Mouse (Mus musculus) layer of hippocampus, postnatal 25 days (tissue): ENCODE results near the gene Vmn1r213. TPM values are rescaled to one million over a fixed set of nuclear protein-coding genes. Genes with fewer than 3 reads are reported as not detected.

ENCODE experiments used
- DNase-seq, 2 experiments: peaks; one replicate each; pipeline ENCODE4 v3.0.0; 2022; ENCODE audit warnings: mixed read lengths in 2 of 2, low spot score in 1 of 2; ENCODE audit errors: extremely low spot score in 1 of 2
- total RNA-seq, 2 experiments: library from RNA; stranded (reverse); gene quantifications; 2 replicates each; pipeline ENCODE4 v1.2.3; 2021

Gene Vmn1r213
- total RNA-seq = not detected

DNA sequence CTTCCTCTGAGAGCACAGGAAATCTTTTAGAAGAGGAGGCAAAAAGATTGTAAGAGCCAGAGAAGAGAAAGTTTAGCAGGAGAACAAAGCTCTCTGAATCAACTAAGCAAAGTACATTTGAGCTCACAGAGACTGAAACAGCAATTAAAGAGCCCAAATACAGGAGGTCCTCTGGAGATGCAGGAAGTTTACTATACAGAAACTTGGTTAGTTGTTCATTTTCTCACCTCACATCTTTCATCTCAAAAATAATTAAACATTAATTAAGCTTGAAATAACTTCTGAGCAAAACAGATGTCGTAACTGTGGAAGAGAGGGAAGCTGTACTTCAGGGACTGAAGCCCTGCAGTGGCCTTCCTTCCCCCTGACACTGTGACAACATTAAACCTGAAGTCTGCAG is at the start of gene Vmn1r213:
Vmn1r213 (plus strand) TSS at position 301 of the 400 bp plus-strand sequence.
- DNase-seq = no peak

DNA sequence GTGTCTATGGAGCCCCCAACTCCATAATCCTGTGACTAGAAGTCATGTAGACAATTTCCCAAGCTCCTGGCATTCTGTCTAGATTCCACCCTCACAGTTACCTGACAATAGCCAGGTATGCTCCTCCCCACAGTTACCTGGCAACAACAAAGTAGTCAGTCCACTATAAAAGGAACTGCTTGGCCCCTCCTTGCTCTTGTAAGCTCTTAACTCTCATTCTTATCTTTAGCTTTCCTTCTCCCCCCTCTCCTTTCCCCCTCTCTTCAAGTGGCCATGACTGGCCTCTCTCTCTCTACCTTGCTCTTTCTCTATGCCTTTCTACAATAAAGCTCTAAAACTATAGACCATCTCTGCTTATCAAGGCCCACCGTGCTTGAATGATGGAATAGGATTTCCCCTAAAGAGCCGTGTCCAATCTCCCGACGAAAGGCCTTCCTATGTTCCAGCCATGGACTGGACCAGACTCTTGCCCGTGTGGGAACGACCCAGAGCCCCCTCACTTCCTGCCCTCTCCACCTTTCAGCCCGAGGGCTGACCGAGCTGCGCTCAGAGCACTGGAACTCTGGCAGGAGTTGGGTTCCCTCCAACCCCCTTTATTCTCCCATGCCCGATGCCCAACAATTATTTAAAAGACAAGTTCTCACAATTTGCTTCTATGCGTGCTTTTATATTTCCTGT is 17.1 kb upstream of the Vmn1r213 start:
- no peak for DNase-seq

DNA sequence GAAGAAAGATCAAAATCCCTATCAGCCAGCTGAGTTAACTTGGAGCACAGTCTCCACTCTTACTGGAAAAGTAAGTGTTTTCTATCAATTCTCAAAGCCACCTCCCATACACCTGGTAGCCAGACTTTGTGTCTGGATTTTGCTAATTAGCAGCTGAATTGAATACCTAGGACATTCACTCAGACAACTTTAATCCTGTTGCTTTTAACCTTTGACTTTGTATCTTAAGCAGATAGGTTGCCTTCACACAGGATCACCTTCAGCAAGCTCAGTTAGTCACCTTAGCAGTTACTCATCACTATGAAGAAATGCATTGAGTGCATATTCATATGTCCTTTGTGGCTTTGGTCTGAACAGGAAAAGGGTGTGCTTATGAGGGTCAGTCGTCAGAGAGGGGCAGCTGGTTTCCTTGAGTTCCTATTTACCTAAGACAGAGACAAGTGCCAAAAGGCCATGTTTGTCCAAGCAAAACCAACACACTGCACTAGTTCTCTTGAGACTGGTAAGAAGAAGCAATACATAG is 15.2 kb upstream of the Vmn1r213 start:
- DNase-seq = no peak

DNA sequence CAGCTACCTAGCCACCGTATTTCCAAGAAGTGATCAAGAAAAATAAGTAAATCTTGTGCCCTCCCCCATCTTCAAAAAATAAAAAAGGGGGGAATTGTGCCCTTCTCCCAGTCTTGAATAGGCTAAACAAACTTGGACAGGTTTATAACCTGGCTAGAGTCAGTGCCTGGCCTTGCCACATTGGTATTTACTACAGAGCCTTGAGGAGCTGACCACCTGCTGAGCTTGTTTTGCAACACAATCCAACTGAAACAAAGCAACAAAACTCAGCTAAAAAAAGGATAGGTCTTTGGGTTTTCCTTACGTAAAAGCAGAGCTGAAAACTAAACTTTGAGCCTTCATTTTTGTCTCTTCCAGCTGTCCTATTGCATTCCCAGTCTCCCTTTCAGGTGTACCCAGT is 14.7 kb upstream of the Vmn1r213 start:
- DNase-seq = no peak

DNA sequence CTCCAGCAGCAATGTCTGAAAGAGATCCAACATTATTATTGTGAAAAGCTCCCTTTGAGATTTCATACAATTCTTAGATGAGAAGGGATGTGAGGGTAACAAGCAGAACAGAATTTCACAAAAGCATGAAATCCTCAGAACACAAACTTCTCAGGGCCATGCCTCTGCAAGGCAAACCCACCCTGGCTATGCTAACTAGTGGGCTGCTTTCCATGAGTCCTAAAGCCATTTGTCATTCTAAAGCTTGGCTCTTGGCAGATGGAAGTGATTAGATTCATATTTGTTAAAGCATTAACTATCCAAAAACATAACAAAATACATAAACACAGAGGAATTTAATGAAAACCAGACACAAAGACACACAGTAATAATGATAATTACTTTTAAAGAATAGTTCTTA is 10.7 kb downstream of the Vmn1r213 start:
- no peak for DNase-seq

DNA sequence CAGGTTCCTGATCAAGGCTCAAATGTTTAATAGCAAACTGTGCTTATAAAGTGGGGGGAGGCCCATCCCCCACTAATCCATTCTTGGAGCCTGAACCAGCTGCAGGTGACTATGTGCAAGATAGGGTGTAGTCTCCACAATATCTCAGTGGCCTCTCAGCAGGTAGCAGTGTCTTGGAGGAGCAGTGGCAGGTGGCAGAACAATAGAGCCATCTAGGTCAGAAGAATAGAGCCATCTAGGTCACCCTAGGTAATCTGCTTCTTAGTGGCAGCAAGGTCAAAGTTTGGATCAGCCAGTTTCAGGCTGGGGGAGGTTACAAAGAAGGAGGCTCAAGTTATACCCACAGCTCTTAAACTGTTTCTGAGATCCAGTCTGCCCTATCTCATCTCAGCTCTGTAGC is 17.4 kb downstream of the Vmn1r213 start:
- DNase-seq = no peak

DNA sequence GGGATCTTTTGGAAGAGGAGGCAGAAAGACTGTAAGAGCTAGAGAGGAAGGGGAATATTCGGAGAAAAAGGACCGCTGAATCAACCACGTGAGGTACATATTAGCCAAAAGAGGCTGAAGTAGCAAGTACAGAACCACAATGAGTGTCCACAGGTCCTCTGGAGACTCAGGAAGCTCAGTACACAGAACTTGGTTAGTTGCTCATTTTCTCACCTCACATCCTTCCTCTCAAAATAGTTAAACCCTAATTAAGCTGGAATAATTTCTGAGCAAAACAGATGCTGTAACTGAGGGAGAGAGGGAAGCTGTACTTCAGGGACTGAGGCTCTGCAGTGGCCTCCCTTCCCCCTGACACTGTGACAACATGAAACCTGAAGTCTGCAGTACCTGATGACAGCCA is 22.7 kb downstream of the Vmn1r213 start, which contains the start of gene Vmn1r214:
Vmn1r214 (plus strand) TSS at position 301 of the 400 bp plus-strand sequence.
- no peak for DNase-seq

DNA sequence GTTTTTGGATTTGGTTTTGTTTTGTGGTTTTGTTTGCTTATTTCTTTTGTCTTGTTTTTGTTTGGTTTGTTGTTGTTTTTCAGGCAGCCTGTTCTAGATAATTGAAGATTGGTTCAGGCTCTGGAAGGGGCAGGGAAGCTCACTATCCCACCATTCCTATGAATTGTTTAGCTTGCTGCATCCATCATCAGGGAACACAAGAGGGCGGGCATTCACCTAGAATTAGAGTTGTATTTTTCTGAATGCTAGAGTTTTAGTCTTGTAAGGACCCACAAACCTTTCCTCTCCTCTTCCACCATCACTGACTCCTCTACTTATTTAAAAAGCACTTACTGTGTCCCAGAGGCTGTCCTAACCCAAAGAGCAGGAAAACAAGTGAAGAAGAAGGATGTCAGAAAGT is 50.3 kb downstream of the Vmn1r213 start:
- DNase-seq = no peak

Other genes with a start within 250 kb of the Vmn1r213 start
- not detected for gene Vmn1r208, start 230.3 kb upstream of the Vmn1r213 start, total RNA-seq
- gene Vmn1r209, start 198.0 kb upstream of the Vmn1r213 start, total RNA-seq = under 1 TPM in 1 of 2 experiments, not detected in 1; 0.07 TPM
- gene Vmn1r210, start 176.3 kb upstream of the Vmn1r213 start, total RNA-seq = not detected
- gene Vmn1r211, start 150.1 kb upstream of the Vmn1r213 start, total RNA-seq = not detected
- not detected for gene Vmn1r212, start 123.5 kb upstream of the Vmn1r213 start, total RNA-seq
- gene Vmn1r214, start 22.8 kb downstream of the Vmn1r213 start, total RNA-seq = not detected
- not detected for gene Vmn1r215, start 60.4 kb downstream of the Vmn1r213 start, total RNA-seq
- not detected for gene Vmn1r217, start 110.6 kb downstream of the Vmn1r213 start, total RNA-seq
- gene Vmn1r218, start 125.5 kb downstream of the Vmn1r213 start, total RNA-seq = not detected
- not detected for gene Vmn1r219, start 151.7 kb downstream of the Vmn1r213 start, total RNA-seq
- not detected for gene Vmn1r220, start 180.3 kb downstream of the Vmn1r213 start, total RNA-seq
- not detected for gene Vmn1r221, start 206.5 kb downstream of the Vmn1r213 start, total RNA-seq
- not detected for gene Vmn1r222, start 228.3 kb downstream of the Vmn1r213 start, total RNA-seq
- not detected for gene Vmn1r223, start 239.5 kb downstream of the Vmn1r213 start, total RNA-seq